Comparison of ENCODE assay signal across 26 mouse cellular contexts in genomic region chr9:53813418-53813817, GRCm38 (mm10). TPM values are rescaled to one million over a fixed set of nuclear protein-coding genes. Genes with fewer than 3 reads are reported as not detected.
A peak's percentile ranks its signal among the peaks of the same experiment; 100 is the strongest.
DNase-seq lines count a peak whose midpoint lies in the region; ATAC-seq and TF ChIP-seq lines count a peak whose summit lies in the region.
"Had no signal": no experiment of that assay in that cellular context is flagged by ENCODE, and none has a peak within 500 bp of the region (broad histone marks: within the 10 kb centered on the region; RNA-seq: fewer than 3 reads in every experiment).

No protein-coding gene starts in this region.

- H3K4me3 ChIP-seq in intestine, embryonic 15.5 days (replicated peaks) = no peak overlapping the region
- H3K4me3 ChIP-seq in intestine, embryonic 16.5 days (ENCODE audit: low read length) = no peak overlapping the region
- no peak overlapping the region for H3K4me3 ChIP-seq in small intestine, adult 2 months (ENCODE audit: low read depth, low read length)
- no peak overlapping the region for H3K4me3 ChIP-seq in left cerebral cortex, adult 2 months
- no peak overlapping the region for H3K4me3 ChIP-seq in hindbrain, embryonic 13.5 days
- H3K4me3 ChIP-seq: embryonic facial prominence, embryonic 13.5 days; embryonic facial prominence, embryonic 15.5 days; erythroblast, embryonic 14.5 days; forebrain, embryonic 10.5 days; forebrain, embryonic 12.5 days had no signal

- peak; percentile 84 for ATAC-seq in intestine, embryonic 15.5 days
- ATAC-seq in intestine, embryonic 16.5 days = peak; percentile 88
- no peak for ATAC-seq in hindbrain, embryonic 13.5 days (ENCODE audit: low FRiP score)
- ATAC-seq: forebrain, embryonic 14.5 days; forebrain, embryonic 16.5 days had no signal

- no peak for DNase-seq in left cerebral cortex, adult 2 months (ENCODE audit: extremely low spot score in 1 of 2, low spot score in 2 of 2)
- DNase-seq: adrenal gland, adult 2 months; adrenal gland, postnatal 10 days; adrenal gland, postnatal 25 days; cerebellum, adult 11 months; cerebellum, adult 18-20 months; cerebellum, adult 8-10 months; cerebellum, adult 9-11 months; cerebellum, postnatal 14 days; cerebellum, postnatal 36 days; embryo, embryonic 11 days had no signal

- intact Hi-C loops in left cerebral cortex, adult 2 months (cut with DNase I) = no loop called here

- H3K36me3 ChIP-seq in intestine, embryonic 15.5 days = no peaks in the 10 kb centered on the region
- H3K36me3 ChIP-seq in intestine, embryonic 16.5 days (ENCODE audit: control insufficient read depth, insufficient read depth, low read length) = no peaks in the 10 kb centered on the region
- H3K36me3 ChIP-seq in small intestine, adult 2 months (ENCODE audit: control insufficient read depth, insufficient read depth, low read length) = peaks cover 23% of the 10 kb centered on the region
- no peaks in the 10 kb centered on the region for H3K36me3 ChIP-seq in hindbrain, embryonic 13.5 days
- H3K36me3 ChIP-seq: embryonic facial prominence, embryonic 15.5 days; forebrain, embryonic 10.5 days; forebrain, embryonic 12.5 days had no signal

- TF ChIP-seq CTCF in small intestine, adult 2 months (IDR thresholded peaks at IDR 0.05; ENCODE audit: extremely low read depth, insufficient read length, insufficient replicate concordance, low read depth, low read length) = no peak
- no peak for TF ChIP-seq CTCF in left cerebral cortex, adult 2 months (IDR thresholded peaks at IDR 0.05)

- no peaks in the 10 kb centered on the region for H3K9me3 ChIP-seq in intestine, embryonic 15.5 days
- no peaks in the 10 kb centered on the region for H3K9me3 ChIP-seq in intestine, embryonic 16.5 days (ENCODE audit: control insufficient read depth, low read length)
- peaks cover 4% of the 10 kb centered on the region; the same call in 1 of the 2 replicates for H3K9me3 ChIP-seq in hindbrain, embryonic 13.5 days
- H3K9me3 ChIP-seq: embryonic facial prominence, embryonic 13.5 days; embryonic facial prominence, embryonic 15.5 days; forebrain, embryonic 10.5 days; forebrain, embryonic 12.5 days had no signal

- no peaks in the 10 kb centered on the region for H3K27me3 ChIP-seq in intestine, embryonic 15.5 days (replicated peaks)
- no peaks in the 10 kb centered on the region for H3K27me3 ChIP-seq in intestine, embryonic 16.5 days (replicated peaks; ENCODE audit: control insufficient read depth, insufficient read depth, low read length)
- H3K27me3 ChIP-seq in small intestine, adult 2 months (ENCODE audit: control insufficient read depth, insufficient read depth, low read length) = no peaks in the 10 kb centered on the region
- no peaks in the 10 kb centered on the region for H3K27me3 ChIP-seq in hindbrain, embryonic 13.5 days
- H3K27me3 ChIP-seq: embryonic facial prominence, embryonic 13.5 days; embryonic facial prominence, embryonic 15.5 days; forebrain, embryonic 12.5 days had no signal

- no peaks in the 10 kb centered on the region for H3K4me1 ChIP-seq in intestine, embryonic 15.5 days (replicated peaks)
- H3K4me1 ChIP-seq in intestine, embryonic 16.5 days (ENCODE audit: control insufficient read depth, insufficient read depth, low read length) = no peaks in the 10 kb centered on the region
- peaks cover 8% of the 10 kb centered on the region; the same call in 1 of the 2 replicates for H3K4me1 ChIP-seq in small intestine, adult 2 months (ENCODE audit: control insufficient read depth, insufficient read depth, insufficient read length, low read length)
- no peaks in the 10 kb centered on the region for H3K4me1 ChIP-seq in hindbrain, embryonic 13.5 days (replicated peaks)
- H3K4me1 ChIP-seq: embryonic facial prominence, embryonic 13.5 days; embryonic facial prominence, embryonic 15.5 days; forebrain, embryonic 10.5 days; forebrain, embryonic 12.5 days had no signal

- H3K27ac ChIP-seq in intestine, embryonic 15.5 days = no peak overlapping the region
- no peak overlapping the region for H3K27ac ChIP-seq in intestine, embryonic 16.5 days (ENCODE audit: low read length)
- H3K27ac ChIP-seq in small intestine, adult 2 months (ENCODE audit: insufficient read depth, low read depth, low read length) = peak overlapping the region; percentile 61; the same call in 1 of the 2 replicates
- H3K27ac ChIP-seq in left cerebral cortex, adult 2 months = no peak overlapping the region
- no peak overlapping the region for H3K27ac ChIP-seq in hindbrain, embryonic 13.5 days
- H3K27ac ChIP-seq: embryonic facial prominence, embryonic 13.5 days; embryonic facial prominence, embryonic 15.5 days; forebrain, embryonic 10.5 days; forebrain, embryonic 12.5 days had no signal

- no peak for TF ChIP-seq POLR2A in small intestine, adult 2 months (IDR thresholded peaks at IDR 0.05; ENCODE audit: low read depth, low read length)

- no peak overlapping the region for H3K9ac ChIP-seq in intestine, embryonic 15.5 days
- no peak overlapping the region for H3K9ac ChIP-seq in intestine, embryonic 16.5 days (ENCODE audit: low read depth, low read length)
- H3K9ac ChIP-seq in hindbrain, embryonic 13.5 days = no peak overlapping the region
- H3K9ac ChIP-seq: embryonic facial prominence, embryonic 13.5 days; embryonic facial prominence, embryonic 15.5 days; forebrain, embryonic 12.5 days had no signal

- WGBS in intestine, embryonic 15.5 days = 78% methylated on average over 6 of the region's 6 CpGs
- 84% methylated on average over 6 of the region's 6 CpGs for WGBS in intestine, embryonic 16.5 days
- WGBS in small intestine, adult 2 months = 43% methylated on average over 6 of the region's 6 CpGs
- WGBS in hindbrain, embryonic 13.5 days = 96% methylated on average over 6 of the region's 6 CpGs

- H3K4me2 ChIP-seq in intestine, embryonic 15.5 days (replicated peaks) = no peak overlapping the region
- no peak overlapping the region for H3K4me2 ChIP-seq in intestine, embryonic 16.5 days (ENCODE audit: low read depth, low read length)
- H3K4me2 ChIP-seq in hindbrain, embryonic 13.5 days = no peak overlapping the region
- H3K4me2 ChIP-seq: embryonic facial prominence, embryonic 13.5 days; embryonic facial prominence, embryonic 15.5 days; forebrain, embryonic 12.5 days had no signal

RNA-seq across cellular contexts. Expression of gene Sln, which starts 36.5 kb away (rescaled TPM):
- polyA plus RNA-seq in intestine, embryonic 15.5 days (2015; fragmentation: Nextera tagmentation; extraction: Ambion mirVana) = 0.66 and 1.3 TPM in 2 replicates
- polyA plus RNA-seq in intestine, embryonic 16.5 days (2015; fragmentation: Nextera tagmentation; extraction: Ambion mirVana) = 0.92 and 1.0 TPM in 2 replicates
- polyA plus RNA-seq in small intestine, adult 2 months (2012; rRNA removed) = 0.15 TPM in 1 of 2 replicates, not detected in the other
- total RNA-seq in left cerebral cortex, adult 2 months (2021) = not detected
- polyA plus RNA-seq in hindbrain, embryonic 13.5 days (2015; fragmentation: Nextera tagmentation; extraction: Ambion mirVana) = 0.63 and 1.2 TPM in 2 replicates
- total RNA-seq: adrenal gland, adult 2 months; adrenal gland, postnatal 25 days; common myeloid progenitor, adult 5-6 weeks; ES-E14; MEL had no signal
- polyA plus RNA-seq: adrenal gland, adult 2 months; C2C12; erythroblast, embryonic 14.5 days; forebrain, embryonic 10.5 days had no signal

RNA-seq across cellular contexts. Expression of gene Slc35f2, which starts 42.1 kb away (rescaled TPM):
- polyA plus RNA-seq in intestine, embryonic 15.5 days (2015; fragmentation: Nextera tagmentation; extraction: Ambion mirVana) = 21.0 and 22.1 TPM in 2 replicates
- 28.0 and 28.8 TPM in 2 replicates for polyA plus RNA-seq in intestine, embryonic 16.5 days (2015; fragmentation: Nextera tagmentation; extraction: Ambion mirVana)
- 21.6 and 30.5 TPM in 2 replicates for polyA plus RNA-seq in small intestine, adult 2 months (2012; rRNA removed)
- total RNA-seq in left cerebral cortex, adult 2 months (2021) = 1 to 10 TPM; 2.8 to 3.1 TPM
- polyA plus RNA-seq in hindbrain, embryonic 13.5 days (2015; fragmentation: Nextera tagmentation; extraction: Ambion mirVana) = 9.3 and 9.6 TPM in 2 replicates
- total RNA-seq: MEL had no signal
- polyA plus RNA-seq: erythroblast, embryonic 14.5 days had no signal
